Mouse (Mus musculus): ENCODE results near the gene Pycr1. TPM values are rescaled to one million over a fixed set of nuclear protein-coding genes. Genes with fewer than 3 reads are reported as not detected.
A peak's percentile ranks its signal among the peaks of the same experiment; 100 is the strongest.

Gene Pycr1
- polyA plus RNA-seq, 1 experiment from 2014 or later = 18.5 TPM

- DNase-seq (ENCODE audit: low spot score) = no peak
- Histone ChIP-seq H3K9me3 (ENCODE audit: control insufficient read depth, low read length) (no peaks in the 10 kb centered on the region), H3K27ac (ENCODE audit: low read depth, low read length) (peak overlapping the region; percentile 97), H3K4me2 (peak overlapping the region; percentile 97), H3K27me3 (replicated peaks; ENCODE audit: control insufficient read depth, insufficient read depth, low read length) (no peaks in the 10 kb centered on the region), H3K36me3 (ENCODE audit: control insufficient read depth, insufficient read depth, low read length) (peaks cover 46% of the 10 kb centered on the region), H3K9ac (ENCODE audit: low read depth, low read length) (peak overlapping the region; percentile 100), H3K4me3 (ENCODE audit: low read depth, low read length) (peak overlapping the region; percentile 100), H3K4me1 (replicated peaks; ENCODE audit: control insufficient read depth, insufficient read depth, low read length) (peaks cover 24% of the 10 kb centered on the region)
- WGBS = 3% methylated on average over 88 of the region's 99 CpGs
- ATAC-seq (replicated peaks; ENCODE audit: low FRiP score) = peak; percentile 29
Measured at GRCm38 (mm10) chr11:120597240-120598235, 46.0 kb downstream of the Pycr1 start.

DNA sequence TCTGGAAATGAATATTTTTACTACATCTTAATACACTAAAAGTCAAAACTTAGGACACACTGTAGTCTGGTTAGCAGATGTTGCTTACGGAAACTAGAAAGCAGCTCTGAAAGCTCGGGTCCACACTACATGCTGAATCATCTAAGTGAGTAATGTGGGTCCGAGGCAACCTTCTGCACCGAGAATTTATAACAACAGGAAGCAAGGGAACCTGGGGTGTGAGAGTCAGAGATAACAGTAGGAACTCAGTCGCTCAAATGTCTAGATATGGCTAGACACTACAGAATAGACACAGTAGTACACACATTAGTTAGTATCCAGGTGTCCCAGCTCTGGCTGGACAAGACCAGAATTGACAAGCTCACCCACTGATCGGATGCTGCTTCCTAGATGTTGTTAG, 55.0 kb downstream of the Pycr1 start:
- Histone ChIP-seq H3K36me3 (ENCODE audit: control insufficient read depth, insufficient read depth, low read length) (peaks cover 74% of the 10 kb centered on the region), H3K27me3 (replicated peaks; ENCODE audit: control insufficient read depth, insufficient read depth, low read length) (no peaks in the 10 kb centered on the region), H3K9me3 (ENCODE audit: control insufficient read depth, low read length) (peaks cover 4% of the 10 kb centered on the region), H3K4me3 (ENCODE audit: low read depth, low read length) (no peak overlapping the region), H3K4me1 (replicated peaks; ENCODE audit: control insufficient read depth, insufficient read depth, low read length) (peaks cover 7% of the 10 kb centered on the region), H3K27ac (ENCODE audit: low read depth, low read length) (peak overlapping the region; percentile 26; the same call in 1 of the 2 replicates), H3K9ac (ENCODE audit: low read depth, low read length) (no peak overlapping the region), H3K4me2 (no peak overlapping the region)
- ATAC-seq (replicated peaks; ENCODE audit: low FRiP score) (peak; percentile 71), DNase-seq (ENCODE audit: low spot score) (no peak)
- 51% methylated on average over 6 of the region's 6 CpGs for WGBS

Small RNA genes lying within 50 kb of the gene (microRNA-seq; reads per million reads assigned to microRNA genes)
- gene Mir6936 (ENCODE audit: borderline number of aligned reads) = 2.5 reads per million

Other genes starting within 250 kb of the Pycr1 start
- 44.5 and 47.2 TPM in 2 replicates for gene Nploc4, start 206.1 kb downstream of the Pycr1 start, polyA plus RNA-seq (2014; fragmentation: Nextera tagmentation; extraction: Ambion mirVana)
- gene Tspan10, start 201.1 kb downstream of the Pycr1 start, polyA plus RNA-seq (2014; fragmentation: Nextera tagmentation; extraction: Ambion mirVana) = 0.10 TPM in 1 of 2 replicates, not detected in the other
- 0.18 and 0.51 TPM in 2 replicates for gene Pde6g, start 190.3 kb downstream of the Pycr1 start, polyA plus RNA-seq (2014; fragmentation: Nextera tagmentation; extraction: Ambion mirVana)
- 12.7 and 16.8 TPM in 2 replicates for gene Oxld1, start 185.7 kb downstream of the Pycr1 start, polyA plus RNA-seq (2014; fragmentation: Nextera tagmentation; extraction: Ambion mirVana)
- 51.5 and 52.0 TPM in 2 replicates for gene Ccdc137, start 185.7 kb downstream of the Pycr1 start, polyA plus RNA-seq (2014; fragmentation: Nextera tagmentation; extraction: Ambion mirVana)
- 39.1 and 40.2 TPM in 2 replicates for gene Arl16, start 176.2 kb downstream of the Pycr1 start, polyA plus RNA-seq (2014; fragmentation: Nextera tagmentation; extraction: Ambion mirVana)
- 252 and 266 TPM in 2 replicates for gene Mrpl12, start 159.2 kb downstream of the Pycr1 start, polyA plus RNA-seq (2014; fragmentation: Nextera tagmentation; extraction: Ambion mirVana)
- gene Slc25a10, start 151.9 kb downstream of the Pycr1 start, polyA plus RNA-seq (2014; fragmentation: Nextera tagmentation; extraction: Ambion mirVana) = 65.5 and 70.6 TPM in 2 replicates
- 7.6 and 7.7 TPM in 2 replicates for gene Gcgr, start 113.1 kb downstream of the Pycr1 start, polyA plus RNA-seq (2014; fragmentation: Nextera tagmentation; extraction: Ambion mirVana)
- gene Mcrip1, start 94.0 kb downstream of the Pycr1 start, polyA plus RNA-seq (2014; fragmentation: Nextera tagmentation; extraction: Ambion mirVana) = 117 and 123 TPM in 2 replicates
- gene Ppp1r27, start 92.6 kb downstream of the Pycr1 start, polyA plus RNA-seq (2014; fragmentation: Nextera tagmentation; extraction: Ambion mirVana) = not detected in 2 replicates
- gene P4hb, start 70.5 kb downstream of the Pycr1 start, polyA plus RNA-seq (2014; fragmentation: Nextera tagmentation; extraction: Ambion mirVana) = 648 and 680 TPM in 2 replicates
- gene Arhgdia, start 62.1 kb downstream of the Pycr1 start, polyA plus RNA-seq (2014; fragmentation: Nextera tagmentation; extraction: Ambion mirVana) = 557 and 561 TPM in 2 replicates
- 601 and 617 TPM in 2 replicates for gene Alyref, start 45.4 kb downstream of the Pycr1 start, polyA plus RNA-seq (2014; fragmentation: Nextera tagmentation; extraction: Ambion mirVana)
- 200 and 208 TPM in 2 replicates for gene Anapc11, start 45.3 kb downstream of the Pycr1 start, polyA plus RNA-seq (2014; fragmentation: Nextera tagmentation; extraction: Ambion mirVana)
- 3.6 and 6.3 TPM in 2 replicates for gene Npb, start 35.3 kb downstream of the Pycr1 start, polyA plus RNA-seq (2014; fragmentation: Nextera tagmentation; extraction: Ambion mirVana)
- 165 and 175 TPM in 2 replicates for gene Pcyt2, start 25.8 kb downstream of the Pycr1 start, polyA plus RNA-seq (2014; fragmentation: Nextera tagmentation; extraction: Ambion mirVana)
- gene Sirt7, start 18.5 kb downstream of the Pycr1 start, polyA plus RNA-seq (2014; fragmentation: Nextera tagmentation; extraction: Ambion mirVana) = 48.6 and 54.8 TPM in 2 replicates
- 32.6 and 34.8 TPM in 2 replicates for gene Mafg, start 10.2 kb downstream of the Pycr1 start, polyA plus RNA-seq (2014; fragmentation: Nextera tagmentation; extraction: Ambion mirVana)
- gene Myadml2, start 4.4 kb upstream of the Pycr1 start, polyA plus RNA-seq (2014; fragmentation: Nextera tagmentation; extraction: Ambion mirVana) = 0.34 and 0.60 TPM in 2 replicates
- 0.51 and 0.52 TPM in 2 replicates for gene Notum, start 17.4 kb upstream of the Pycr1 start, polyA plus RNA-seq (2014; fragmentation: Nextera tagmentation; extraction: Ambion mirVana)
- 83.7 and 97.1 TPM in 2 replicates for gene Aspscr1, start 29.2 kb upstream of the Pycr1 start, polyA plus RNA-seq (2014; fragmentation: Nextera tagmentation; extraction: Ambion mirVana)
- 178 and 192 TPM in 2 replicates for gene Cenpx, start 70.0 kb upstream of the Pycr1 start, polyA plus RNA-seq (2014; fragmentation: Nextera tagmentation; extraction: Ambion mirVana)
- gene Lrrc45, start 70.2 kb upstream of the Pycr1 start, polyA plus RNA-seq (2014; fragmentation: Nextera tagmentation; extraction: Ambion mirVana) = 34.2 and 38.3 TPM in 2 replicates
- gene Rac3, start 77.7 kb upstream of the Pycr1 start, polyA plus RNA-seq (2014; fragmentation: Nextera tagmentation; extraction: Ambion mirVana) = 1.2 and 1.8 TPM in 2 replicates
- gene Dcxr, start 83.5 kb upstream of the Pycr1 start, polyA plus RNA-seq (2014; fragmentation: Nextera tagmentation; extraction: Ambion mirVana) = 12.9 and 13.2 TPM in 2 replicates
- gene Cbr2, start 88.3 kb upstream of the Pycr1 start, polyA plus RNA-seq (2014; fragmentation: Nextera tagmentation; extraction: Ambion mirVana) = 0.22 and 0.32 TPM in 2 replicates
- 11.4 and 17.5 TPM in 2 replicates for gene Hmga1b, start 119.0 kb upstream of the Pycr1 start, polyA plus RNA-seq (2014; fragmentation: Nextera tagmentation; extraction: Ambion mirVana)
- 30.3 and 33.4 TPM in 2 replicates for gene Rfng, start 140.4 kb upstream of the Pycr1 start, polyA plus RNA-seq (2014; fragmentation: Nextera tagmentation; extraction: Ambion mirVana)
- gene Gps1, start 140.5 kb upstream of the Pycr1 start, polyA plus RNA-seq (2014; fragmentation: Nextera tagmentation; extraction: Ambion mirVana) = 209 and 210 TPM in 2 replicates
- 132 and 139 TPM in 2 replicates for gene Dus1l, start 152.6 kb upstream of the Pycr1 start, polyA plus RNA-seq (2014; fragmentation: Nextera tagmentation; extraction: Ambion mirVana)
- gene Fasn, start 180.8 kb upstream of the Pycr1 start, polyA plus RNA-seq (2014; fragmentation: Nextera tagmentation; extraction: Ambion mirVana) = 71.3 and 80.0 TPM in 2 replicates